Mouse (Mus musculus): ENCODE measurements around the gene Sik3. TPM values are rescaled to one million over a fixed set of nuclear protein-coding genes. Genes with fewer than 3 reads are reported as not detected.
"Not testable (repeated sequence)": the region's sequence is repeated elsewhere in the genome, so short reads cannot be mapped to it uniquely, and the experiment has no call there.

Gene Sik3
- total RNA-seq, 2 experiments from 2014 or later, result 37.4 to 38.3 TPM

- no peak for DNase-seq (ENCODE audit: low spot score)
Measured at GRCm38 (mm10) chr9:46050203-46050602, 37.6 kb downstream of the Sik3 start.

- no peak for DNase-seq (ENCODE audit: low spot score)
Measured at GRCm38 (mm10) chr9:46053014-46053666, 40.5 kb downstream of the Sik3 start.

- no peak for DNase-seq (ENCODE audit: low spot score)
Measured at GRCm38 (mm10) chr9:46058065-46058464, 45.4 kb downstream of the Sik3 start.

GRCm38 (mm10) chr9:46060249-46060648 is 47.6 kb downstream of the Sik3 start:
- no peak for DNase-seq (ENCODE audit: low spot score)

- DNase-seq (ENCODE audit: low spot score), result peak; percentile 32
Measured at GRCm38 (mm10) chr9:46061696-46062425, 49.2 kb downstream of the Sik3 start.

- DNase-seq (ENCODE audit: low spot score), result peak; percentile 30
Measured at GRCm38 (mm10) chr9:46064331-46064730, 51.7 kb downstream of the Sik3 start.

GRCm38 (mm10) chr9:46066711-46067110 is 54.1 kb downstream of the Sik3 start:
- DNase-seq (ENCODE audit: low spot score), result no peak

GRCm38 (mm10) chr9:46067691-46068090 is 55.1 kb downstream of the Sik3 start:
- peak; percentile 79 for DNase-seq (ENCODE audit: low spot score)

GRCm38 (mm10) chr9:46069013-46069412 is 56.4 kb downstream of the Sik3 start:
- DNase-seq (ENCODE audit: low spot score), result no peak

- peak; percentile 61 for DNase-seq (ENCODE audit: low spot score)
Measured at GRCm38 (mm10) chr9:46072101-46072835, 59.6 kb downstream of the Sik3 start.

- no peak for DNase-seq (ENCODE audit: low spot score)
Measured at GRCm38 (mm10) chr9:46073443-46073842, 60.8 kb downstream of the Sik3 start.

GRCm38 (mm10) chr9:46075578-46075977 is 63.0 kb downstream of the Sik3 start:
- no peak for DNase-seq (ENCODE audit: low spot score)

GRCm38 (mm10) chr9:46082381-46082821 is 69.8 kb downstream of the Sik3 start:
- DNase-seq (ENCODE audit: low spot score), result peak; percentile 47

GRCm38 (mm10) chr9:46083490-46083893 is 70.9 kb downstream of the Sik3 start:
- DNase-seq (ENCODE audit: low spot score), result no peak

- no peak for DNase-seq (ENCODE audit: low spot score)
Measured at GRCm38 (mm10) chr9:46085898-46086297, 73.3 kb downstream of the Sik3 start.

- DNase-seq (ENCODE audit: low spot score), result no peak
Measured at GRCm38 (mm10) chr9:46086826-46087225, 74.2 kb downstream of the Sik3 start.

- DNase-seq (ENCODE audit: low spot score), result no peak
Measured at GRCm38 (mm10) chr9:46087461-46087860, 74.8 kb downstream of the Sik3 start.

GRCm38 (mm10) chr9:46088722-46089121 is 76.1 kb downstream of the Sik3 start:
- DNase-seq (ENCODE audit: low spot score), result no peak

GRCm38 (mm10) chr9:46090066-46090465 is 77.4 kb downstream of the Sik3 start:
- no peak for DNase-seq (ENCODE audit: low spot score)

- not testable (repeated sequence) for DNase-seq (ENCODE audit: low spot score)
Measured at GRCm38 (mm10) chr9:46091157-46091556, 78.5 kb downstream of the Sik3 start.

GRCm38 (mm10) chr9:46092633-46093032 is 80.0 kb downstream of the Sik3 start:
- no peak for DNase-seq (ENCODE audit: low spot score)

- no peak for DNase-seq (ENCODE audit: low spot score)
Measured at GRCm38 (mm10) chr9:46098360-46098985, 85.9 kb downstream of the Sik3 start.

All from gastrocnemius, adult 18-20 months (tissue).